Mouse (Mus musculus) kidney, postnatal 0 days (tissue): Measurements from ENCODE around the gene Fgfr2. TPM values are rescaled to one million over a fixed set of nuclear protein-coding genes. Genes with fewer than 3 reads are reported as not detected.

Source experiments
- ATAC-seq: fragments of 200-750 bp; cut with Nextera tagmentation; replicated peaks from 2 replicates; pipeline ENCODE4 v1.8.0; 2017; ENCODE audit warnings: low read depth, moderate number of reproducible peaks, moderate TSS enrichment, moderate library complexity; ENCODE audit not compliant: low FRiP score
- DNase-seq: peaks from one replicate; pipeline ENCODE4 v3.0.0-alpha.2; 2016; ENCODE audit warnings: low spot score
- H3K27ac ChIP-seq: fragments of 300-500 bp; sonication (generic); 2 replicates; pipeline ENCODE4 v1.5.1; 2014; ENCODE audit warnings: mild to moderate bottlenecking
- H3K27me3 ChIP-seq: fragments of 300-500 bp; sonication (generic); 2 replicates; pipeline ENCODE4 v1.6.1; 2014; ENCODE audit warnings: low read length, mixed read lengths; ENCODE audit not compliant: insufficient read depth
- H3K36me3 ChIP-seq: fragments of 300-500 bp; sonication (generic); 2 replicates; pipeline ENCODE4 v1.6.1; 2014; ENCODE audit warnings: low read length, mixed read lengths; ENCODE audit not compliant: insufficient read depth
- H3K4me1 ChIP-seq: fragments of 300-500 bp; sonication (generic); replicated peaks from 2 replicates; pipeline ENCODE4 v1.6.1; 2014; ENCODE audit warnings: antibody characterized with exemption, low read length, mixed read lengths; ENCODE audit not compliant: insufficient read depth
- H3K4me2 ChIP-seq: fragments of 300-500 bp; sonication (generic); 2 replicates; pipeline ENCODE4 v1.6.1; 2014; ENCODE audit warnings: mild to moderate bottlenecking, low read length, moderate library complexity, mixed read lengths
- H3K4me3 ChIP-seq: fragments of 300-500 bp; sonication (generic); replicated peaks from 2 replicates; pipeline ENCODE4 v1.5.1; 2014; ENCODE audit warnings: low read depth, low read length
- H3K9ac ChIP-seq: fragments of 300-500 bp; sonication (generic); 2 replicates; pipeline ENCODE4 v1.6.1; 2014; ENCODE audit warnings: low read depth, low read length
- H3K9me3 ChIP-seq: fragments of 300-500 bp; sonication (generic); replicated peaks from 2 replicates; pipeline ENCODE4 v1.6.1; 2016; ENCODE audit warnings: low read length, inconsistent platforms, mixed read lengths
- CTCF ChIP-seq: IDR thresholded peaks from 2 replicates; pipeline ENCODE4 v1.5.1; 2016; ENCODE audit warnings: antibody characterized with exemption, low read depth, mild to moderate bottlenecking, moderate library complexity
- WGBS: fragments of 180-500 bp; shearing (Covaris S2); extraction: QIAGEN DNeasy Blood & Tissue Kit; methylation state at CpG from one replicate; pipeline ENCODE4 v1.1.7; 2014; 5-methylcytosine and 5-hydroxymethylcytosine counted together
- polyA plus RNA-seq: library from polyadenylated mRNA; unstranded; fragments of >200 nt; fragmentation: Nextera tagmentation; extraction: Ambion mirVana; gene quantifications from 2 replicates; pipeline ENCODE4 v1.2.1, GENCODE M21; 2015

The Fgfr2 gene
- polyA plus RNA-seq, 1 experiment from 2014 or later: 79.8 TPM

GRCm38 (mm10) chr7:130847164-130847718 lies 2275.9 kb downstream of the Fgfr2 start:
- H3K36me3 ChIP-seq: no peaks in the 10 kb centered on the region
- no peaks in the 10 kb centered on the region for H3K27me3 ChIP-seq
- DNase-seq (no peak), ATAC-seq (no peak)
- H3K27ac ChIP-seq: no peak overlapping the region
- H3K9me3 ChIP-seq: no peaks in the 10 kb centered on the region
- no peak for TF ChIP-seq CTCF
- no peaks in the 10 kb centered on the region for H3K4me1 ChIP-seq
- WGBS: 86% methylated on average over 17 of the region's 17 CpGs
- no peak overlapping the region for H3K4me3 ChIP-seq
- no peak overlapping the region for H3K9ac ChIP-seq
- H3K4me2 ChIP-seq: no peak overlapping the region

GRCm38 (mm10) chr7:130839380-130840100 lies 2283.6 kb downstream of the Fgfr2 start:
- no peaks in the 10 kb centered on the region for H3K9me3 ChIP-seq
- H3K27ac ChIP-seq: no peak overlapping the region
- DNase-seq: no peak
- peaks cover 21% of the 10 kb centered on the region for H3K4me1 ChIP-seq
- H3K36me3 ChIP-seq: no peaks in the 10 kb centered on the region
- ATAC-seq: no peak
- TF ChIP-seq CTCF: no peak
- H3K4me3 ChIP-seq: no peak overlapping the region
- no peaks in the 10 kb centered on the region for H3K27me3 ChIP-seq
- 81% methylated on average over 12 of the region's 12 CpGs for WGBS
- H3K4me2 ChIP-seq: no peak overlapping the region
- no peak overlapping the region for H3K9ac ChIP-seq

GRCm38 (mm10) chr7:130838658-130839025 lies 2284.5 kb downstream of the Fgfr2 start:
- peaks cover 21% of the 10 kb centered on the region for H3K4me1 ChIP-seq
- no peaks in the 10 kb centered on the region for H3K9me3 ChIP-seq
- H3K4me2 ChIP-seq: no peak overlapping the region
- H3K36me3 ChIP-seq: no peaks in the 10 kb centered on the region
- H3K27me3 ChIP-seq: no peaks in the 10 kb centered on the region
- H3K9ac ChIP-seq: no peak overlapping the region
- no peak overlapping the region for H3K4me3 ChIP-seq
- no peak for TF ChIP-seq CTCF
- ATAC-seq (no peak), DNase-seq (no peak)
- 49% methylated on average over 3 of the region's 3 CpGs for WGBS
- H3K27ac ChIP-seq: peak overlapping the region; percentile 60; the same call in 1 of the 2 replicates

GRCm38 (mm10) chr7:130837941-130838657 lies 2285.1 kb downstream of the Fgfr2 start:
- Histone ChIP-seq H3K27ac (peak overlapping the region; percentile 60), H3K27me3 (no peaks in the 10 kb centered on the region), H3K4me2 (no peak overlapping the region; the same call in 1 of the 2 replicates), H3K4me1 (peaks cover 21% of the 10 kb centered on the region), H3K4me3 (no peak overlapping the region), H3K36me3 (no peaks in the 10 kb centered on the region), H3K9me3 (no peaks in the 10 kb centered on the region), H3K9ac (no peak overlapping the region)
- peak; percentile 44 for ATAC-seq
- peak; percentile 74 for DNase-seq
- no peak for TF ChIP-seq CTCF
- 25% methylated on average over 12 of the region's 12 CpGs for WGBS

- no peak overlapping the region for H3K4me3 ChIP-seq
- no peak overlapping the region for H3K9ac ChIP-seq
- ATAC-seq (no peak), DNase-seq (no peak)
- no peaks in the 10 kb centered on the region for H3K27me3 ChIP-seq
- peaks cover 21% of the 10 kb centered on the region for H3K4me1 ChIP-seq
- H3K9me3 ChIP-seq: no peaks in the 10 kb centered on the region
- WGBS: 67% methylated on average over 9 of the region's 9 CpGs
- H3K4me2 ChIP-seq: no peak overlapping the region
- TF ChIP-seq CTCF: no peak
- peak overlapping the region; percentile 60 for H3K27ac ChIP-seq
- H3K36me3 ChIP-seq: no peaks in the 10 kb centered on the region
Measured at GRCm38 (mm10) chr7:130836066-130836465, 2287.1 kb downstream of the Fgfr2 start.
